Mouse (Mus musculus) erythroblast, embryonic 14.5 days (primary cell): ENCODE measurements around the gene Grrp1. TPM values are rescaled to one million over a fixed set of nuclear protein-coding genes. Genes with fewer than 3 reads are reported as not detected.

Experiments
- H3K27me3 ChIP-seq: 2 replicates; pipeline ENCODE4 v1.6.1; 2012; ENCODE audit warnings: inconsistent platforms; ENCODE audit not compliant: control insufficient read depth
- H3K36me3 ChIP-seq: 2 replicates; pipeline ENCODE4 v1.6.1; 2012; ENCODE audit warnings: mild to moderate bottlenecking, inconsistent platforms; ENCODE audit not compliant: control insufficient read depth
- H3K4me1 ChIP-seq: 2 replicates; pipeline ENCODE4 v1.6.1; 2012; ENCODE audit warnings: inconsistent platforms; ENCODE audit not compliant: control insufficient read depth
- H3K4me3 ChIP-seq: replicated peaks from 2 replicates; pipeline ENCODE3; 2012; ENCODE audit warnings: moderate library complexity, mild to moderate bottlenecking, inconsistent platforms
- H3K9me3 ChIP-seq: 2 replicates; pipeline ENCODE4 v1.6.1; 2012; ENCODE audit warnings: low read length, inconsistent platforms, mixed read lengths; ENCODE audit not compliant: control insufficient read depth
- GATA1 ChIP-seq: IDR thresholded peaks from 2 replicates; pipeline ENCODE4 v1.6.1; 2012; ENCODE audit warnings: low read length, inconsistent platforms, mixed read lengths
- TAL1 ChIP-seq: IDR thresholded peaks from 3 replicates; pipeline ENCODE4 v1.6.1; 2012; ENCODE audit warnings: low read length, inconsistent platforms, mixed read lengths
- polyA plus RNA-seq: library from polyadenylated mRNA; stranded (reverse); fragments of >175 nt; gene quantifications from 2 replicates; pipeline ENCODE4 v1.2.3, GENCODE M21; 2012

Grrp1 gene
- polyA plus RNA-seq, 1 experiment = 0.03 TPM

- Histone ChIP-seq H3K27me3 (peaks cover 32% of the 10 kb centered on the region), H3K36me3 (no peaks in the 10 kb centered on the region), H3K9me3 (no peaks in the 10 kb centered on the region), H3K4me1 (peaks cover 13% of the 10 kb centered on the region), H3K4me3 (no peak within 1 kb of the TSS)
- TF ChIP-seq GATA1 (no peak), TAL1 (no peak)
Observed at GRCm38 (mm10) chr4:134238279-134238651, 15.6 kb downstream of the Grrp1 start, which contains the start of gene Cnksr1. Gene Cnksr1, minus strand, starts transcription at chr4:134238399.

GRCm38 (mm10) chr4:134237582-134238278 lies 16.2 kb downstream of the Grrp1 start:
- Histone ChIP-seq H3K4me3 (no peak overlapping the region), H3K36me3 (no peaks in the 10 kb centered on the region), H3K27me3 (peaks cover 32% of the 10 kb centered on the region), H3K4me1 (peaks cover 13% of the 10 kb centered on the region), H3K9me3 (no peaks in the 10 kb centered on the region)
- TF ChIP-seq GATA1 (no peak), TAL1 (no peak)

- Histone ChIP-seq H3K4me3 (no peak overlapping the region), H3K36me3 (no peaks in the 10 kb centered on the region), H3K4me1 (peaks cover 13% of the 10 kb centered on the region), H3K27me3 (peaks cover 34% of the 10 kb centered on the region), H3K9me3 (no peaks in the 10 kb centered on the region)
- TF ChIP-seq GATA1 = no peak
- TF ChIP-seq TAL1 = no peak
Observed at GRCm38 (mm10) chr4:134234876-134235275, 19.0 kb downstream of the Grrp1 start.

GRCm38 (mm10) chr4:134230431-134230830 lies 23.5 kb downstream of the Grrp1 start:
- H3K4me1 ChIP-seq = no peaks in the 10 kb centered on the region
- no peaks in the 10 kb centered on the region for H3K9me3 ChIP-seq
- no peaks in the 10 kb centered on the region for H3K36me3 ChIP-seq
- TF ChIP-seq GATA1 = no peak
- no peak overlapping the region for H3K4me3 ChIP-seq
- peaks cover 5% of the 10 kb centered on the region; the same call in 1 of the 2 replicates for H3K27me3 ChIP-seq

GRCm38 (mm10) chr4:134227194-134227593 lies 26.7 kb downstream of the Grrp1 start, which contains the start of gene Catsper4:
Gene Catsper4, minus strand, starts transcription at chr4:134227383.
- Histone ChIP-seq H3K4me1 (peaks cover 4% of the 10 kb centered on the region), H3K4me3 (no peak within 1 kb of the TSS), H3K9me3 (no peaks in the 10 kb centered on the region), H3K36me3 (no peaks in the 10 kb centered on the region), H3K27me3 (peaks cover 4% of the 10 kb centered on the region)
- TF ChIP-seq GATA1 = no peak
- no peak for TF ChIP-seq TAL1

- H3K9me3 ChIP-seq = no peaks in the 10 kb centered on the region
- peaks cover 2% of the 10 kb centered on the region; the same call in 1 of the 2 replicates for H3K27me3 ChIP-seq
- H3K4me1 ChIP-seq = peaks cover 4% of the 10 kb centered on the region
- no peaks in the 10 kb centered on the region for H3K36me3 ChIP-seq
- TF ChIP-seq TAL1 (no peak), GATA1 (no peak)
- no peak overlapping the region for H3K4me3 ChIP-seq
Observed at GRCm38 (mm10) chr4:134222793-134223600, 30.9 kb downstream of the Grrp1 start.

GRCm38 (mm10) chr4:134206488-134207053 lies 47.3 kb downstream of the Grrp1 start:
- no peaks in the 10 kb centered on the region for H3K9me3 ChIP-seq
- TF ChIP-seq TAL1 (no peak), GATA1 (no peak)
- no peaks in the 10 kb centered on the region for H3K4me1 ChIP-seq
- no peaks in the 10 kb centered on the region for H3K36me3 ChIP-seq
- H3K4me3 ChIP-seq = no peak overlapping the region
- no peaks in the 10 kb centered on the region for H3K27me3 ChIP-seq

- no peak for TF ChIP-seq GATA1
- TF ChIP-seq TAL1 = no peak
- Histone ChIP-seq H3K36me3 (no peaks in the 10 kb centered on the region), H3K9me3 (no peaks in the 10 kb centered on the region), H3K27me3 (no peaks in the 10 kb centered on the region), H3K4me1 (no peaks in the 10 kb centered on the region), H3K4me3 (no peak overlapping the region)
Observed at GRCm38 (mm10) chr4:134203340-134203896, 50.5 kb downstream of the Grrp1 start.

GRCm38 (mm10) chr4:134202904-134203303 lies 51.0 kb downstream of the Grrp1 start, which contains the start of gene Gm7534:
Gene Gm7534, minus strand, starts transcription at chr4:134203004.
- no peaks in the 10 kb centered on the region for H3K4me1 ChIP-seq
- no peaks in the 10 kb centered on the region for H3K9me3 ChIP-seq
- TF ChIP-seq GATA1 = no peak
- TF ChIP-seq TAL1 = no peak
- H3K36me3 ChIP-seq = no peaks in the 10 kb centered on the region
- H3K4me3 ChIP-seq = no peak within 1 kb of the TSS
- H3K27me3 ChIP-seq = no peaks in the 10 kb centered on the region

Other genes with a start within 250 kb of the Grrp1 start
- not detected in 2 replicates for gene Lin28a, start 235.3 kb downstream of the Grrp1 start, polyA plus RNA-seq
- not detected in 2 replicates for gene Zfp683, start 200.3 kb downstream of the Grrp1 start, polyA plus RNA-seq
- 0.01 TPM in 1 of 2 replicates, not detected in the other for gene Crybg2, start 193.3 kb downstream of the Grrp1 start, polyA plus RNA-seq
- 0.24 and 0.41 TPM in 2 replicates for gene Cd52, start 159.0 kb downstream of the Grrp1 start, polyA plus RNA-seq
- gene Ubxn11, start 151.5 kb downstream of the Grrp1 start, polyA plus RNA-seq = 0.08 and 0.21 TPM in 2 replicates
- 2.5 and 5.4 TPM in 2 replicates for gene Sh3bgrl3, start 125.3 kb downstream of the Grrp1 start, polyA plus RNA-seq
- gene Cep85, start 67.0 kb downstream of the Grrp1 start, polyA plus RNA-seq = 2.4 and 3.6 TPM in 2 replicates
- gene Gm7534, start 51.1 kb downstream of the Grrp1 start, polyA plus RNA-seq = not detected in 2 replicates
- gene Catsper4, start 26.7 kb downstream of the Grrp1 start, polyA plus RNA-seq = not detected in 2 replicates
- not detected in 2 replicates for gene Cnksr1, start 15.7 kb downstream of the Grrp1 start, polyA plus RNA-seq
- gene E130218I03Rik, start 10.4 kb downstream of the Grrp1 start, polyA plus RNA-seq = not detected in 2 replicates
- 1.3 TPM in 2 replicates for gene Zfp593, start 8.5 kb downstream of the Grrp1 start, polyA plus RNA-seq
- gene Gm30191, start 7.2 kb downstream of the Grrp1 start, polyA plus RNA-seq = 0.06 TPM in 1 of 2 replicates, not detected in the other
- gene Pdik1l, start 33.8 kb upstream of the Grrp1 start, polyA plus RNA-seq = 0.14 and 0.53 TPM in 2 replicates
- gene Trim63, start 61.0 kb upstream of the Grrp1 start, polyA plus RNA-seq = not detected in 2 replicates
- not detected in 2 replicates for gene Slc30a2, start 89.1 kb upstream of the Grrp1 start, polyA plus RNA-seq
- not detected in 2 replicates for gene Extl1, start 129.7 kb upstream of the Grrp1 start, polyA plus RNA-seq
- not detected in 2 replicates for gene Pafah2, start 142.2 kb upstream of the Grrp1 start, polyA plus RNA-seq
- gene Stmn1, start 214.2 kb upstream of the Grrp1 start, polyA plus RNA-seq = 45.6 and 68.9 TPM in 2 replicates
- 0.10 TPM in 1 of 2 replicates, not detected in the other for gene Paqr7, start 242.6 kb upstream of the Grrp1 start, polyA plus RNA-seq